Mouse (Mus musculus) kidney, adult 2 months (tissue): ENCODE data around the gene Etl4.

ENCODE experiments used
- CTCF ChIP-seq: fragments of 200-500 bp; conservative IDR thresholded peaks from 2 replicates; pipeline ENCODE4 v1.5.1; 2011; ENCODE audit warnings: low read depth, mild to moderate bottlenecking, control low read depth, low read length, moderate library complexity, mixed read lengths; ENCODE audit not compliant: insufficient read depth, insufficient read length
- POLR2A ChIP-seq: fragments of 200-500 bp; IDR thresholded peaks from one replicate; pipeline ENCODE4 v1.6.1; 2011; ENCODE audit warnings: low read depth, low read length, control low read depth

GRCm38 (mm10) chr2:20407101-20407500, 497.5 kb downstream of the Etl4 start:
- no peak for TF ChIP-seq CTCF
- TF ChIP-seq POLR2A = no peak
